Comparison of ENCODE assay signal across 12 mouse cellular contexts in genomic region chr11:33685904-33686303, GRCm38 (mm10).
DNase-seq lines count a peak whose midpoint lies in the region; ATAC-seq and TF ChIP-seq lines count a peak whose summit lies in the region.
"Had no signal": no experiment of that assay in that cellular context is flagged by ENCODE, and none has a peak within 500 bp of the region (broad histone marks: within the 10 kb centered on the region; RNA-seq: fewer than 3 reads in every experiment).

No protein-coding gene starts in this region.

- no peak for TF ChIP-seq POLR2A in brain, embryonic 14.5 days (IDR thresholded peaks at IDR 0.05; ENCODE audit: borderline replicate concordance, extremely low read depth, insufficient read depth, insufficient read length, poor library complexity, severe bottlenecking)

- intact Hi-C loops in left cerebral cortex, postnatal 25 days (cut with DNase I) = no loop called here

- H3K27me3 ChIP-seq in embryonic facial prominence, embryonic 14.5 days (replicated peaks; ENCODE audit: control insufficient read depth, insufficient read depth, low read length) = peaks cover 5% of the 10 kb centered on the region
- H3K27me3 ChIP-seq in embryonic facial prominence, embryonic 10.5 days (replicated peaks; ENCODE audit: low read depth, poor library complexity, severe bottlenecking) = peaks cover 18% of the 10 kb centered on the region

- no peak overlapping the region for H3K27ac ChIP-seq in embryonic facial prominence, embryonic 14.5 days (replicated peaks; ENCODE audit: low read depth, low read length)
- H3K27ac ChIP-seq in embryonic facial prominence, embryonic 10.5 days (replicated peaks) = no peak overlapping the region
- H3K27ac ChIP-seq: limb, embryonic 15.5 days had no signal

- H3K9ac ChIP-seq in embryonic facial prominence, embryonic 14.5 days (ENCODE audit: low read depth, low read length) = no peak overlapping the region
- H3K9ac ChIP-seq: limb, embryonic 15.5 days had no signal

- WGBS in embryonic facial prominence, embryonic 14.5 days = 67% methylated on average over 3 of the region's 3 CpGs
- 78% methylated on average over 3 of the region's 3 CpGs for WGBS in embryonic facial prominence, embryonic 10.5 days

- H3K36me3 ChIP-seq in embryonic facial prominence, embryonic 14.5 days (ENCODE audit: control insufficient read depth, insufficient read depth, low read length) = no peaks in the 10 kb centered on the region
- H3K36me3 ChIP-seq in embryonic facial prominence, embryonic 10.5 days (replicated peaks) = no peaks in the 10 kb centered on the region
- H3K36me3 ChIP-seq: limb, embryonic 15.5 days had no signal

- no peak for TF ChIP-seq CTCF in brain, embryonic 14.5 days (IDR thresholded peaks at IDR 0.05; ENCODE audit: borderline replicate concordance, extremely low read depth, insufficient read depth, insufficient read length)

- DNase-seq in embryonic facial prominence, embryonic 14.5 days (ENCODE audit: low spot score) = peak; percentile 20
- DNase-seq in embryonic facial prominence, embryonic 10.5 days (ENCODE audit: low spot score) = no peak
- peak; percentile 65 for DNase-seq in brain, embryonic 14.5 days (ENCODE audit: low read depth)
- peak; percentile 27 to 34 for DNase-seq in frontal cortex, postnatal 25 days (ENCODE audit: low spot score in 2 of 2)
- peak; percentile 34 to 74 for DNase-seq in left cerebral cortex, postnatal 25 days (ENCODE audit: low spot score in 2 of 2)
- no peak for DNase-seq in kidney, postnatal 4 days
- DNase-seq in embryo, embryonic 11 days = no peak
- DNase-seq in kidney, adult 9 months = no peak
- DNase-seq: adrenal gland, adult 8-10 months; kidney, adult 11 months had no signal

- no peak overlapping the region for H3K4me2 ChIP-seq in embryonic facial prominence, embryonic 14.5 days (ENCODE audit: low read depth, low read length)
- H3K4me2 ChIP-seq: limb, embryonic 15.5 days; midbrain, embryonic 11.5 days had no signal

- H3K4me3 ChIP-seq in embryonic facial prominence, embryonic 14.5 days (ENCODE audit: low read depth, low read length) = no peak overlapping the region
- H3K4me3 ChIP-seq in embryonic facial prominence, embryonic 10.5 days = no peak overlapping the region
- H3K4me3 ChIP-seq: limb, embryonic 15.5 days had no signal

- no peaks in the 10 kb centered on the region for H3K4me1 ChIP-seq in embryonic facial prominence, embryonic 14.5 days (ENCODE audit: control insufficient read depth, insufficient read depth, low read length)
- H3K4me1 ChIP-seq in embryonic facial prominence, embryonic 10.5 days = peaks cover 12% of the 10 kb centered on the region
- H3K4me1 ChIP-seq: limb, embryonic 15.5 days had no signal

- H3K9me3 ChIP-seq in embryonic facial prominence, embryonic 14.5 days (ENCODE audit: control insufficient read depth, low read length) = no peaks in the 10 kb centered on the region
- H3K9me3 ChIP-seq in embryonic facial prominence, embryonic 10.5 days = no peaks in the 10 kb centered on the region
- H3K9me3 ChIP-seq: limb, embryonic 15.5 days had no signal

- no peak for ATAC-seq in embryonic facial prominence, embryonic 14.5 days (ENCODE audit: low read depth)

Comparison
In these comparisons a context has a peak if more than half of its experiments do, and no peak if none do; other contexts are left out.
1. DNase-seq: peak in embryonic facial prominence, embryonic 14.5 days (single experiment), brain, embryonic 14.5 days (single experiment), frontal cortex, postnatal 25 days (2 of 2) and left cerebral cortex, postnatal 25 days (2 of 2); none in embryonic facial prominence, embryonic 10.5 days (single experiment), kidney, postnatal 4 days (0 of 2), embryo, embryonic 11 days (single experiment) and kidney, adult 9 months (single experiment).